33 mouse cellular contexts compared by ENCODE assay signal in genomic region chr5:92125446-92125845, GRCm38 (mm10).
"Had no signal": no experiment of that assay in that cellular context is flagged by ENCODE, and none has a peak within 500 bp of the region (broad histone marks: within the 10 kb centered on the region; RNA-seq: fewer than 3 reads in every experiment).

No protein-coding gene starts in this region.

- H3K36me3 ChIP-seq: heart, embryonic 15.5 days; intestine, embryonic 15.5 days; kidney, embryonic 15.5 days had no signal

- DNase-seq: heart, postnatal 10 days; heart, postnatal 14 days; heart, postnatal 36 days; heart, postnatal 4 days; kidney, adult 11 months; kidney, adult 18-20 months; kidney, adult 8-10 months; kidney, adult 9 months; kidney, postnatal 10 days; kidney, postnatal 14 days; kidney, postnatal 25 days; kidney, postnatal 36 days; kidney, postnatal 4 days; layer of hippocampus, adult 9-11 months; layer of hippocampus, postnatal 36 days had no signal

- ATAC-seq: hindbrain, embryonic 16.5 days; hindbrain, postnatal 0 days; inflammation-experienced regulatory T-cells, adult 6 months; intestine, embryonic 15.5 days; intestine, embryonic 16.5 days; intestine, postnatal 0 days had no signal

- H3K27me3 ChIP-seq: heart, embryonic 12.5 days; heart, embryonic 13.5 days; heart, embryonic 15.5 days; hindbrain, embryonic 12.5 days; hindbrain, embryonic 13.5 days; hindbrain, embryonic 15.5 days; intestine, embryonic 15.5 days; kidney, embryonic 15.5 days had no signal

- H3K27ac ChIP-seq: heart, embryonic 13.5 days; heart, embryonic 15.5 days; hindbrain, embryonic 10.5 days; hindbrain, embryonic 12.5 days; hindbrain, embryonic 13.5 days; hindbrain, embryonic 14.5 days; hindbrain, embryonic 15.5 days; hindbrain, postnatal 0 days; intestine, embryonic 15.5 days; kidney, embryonic 15.5 days; kidney, postnatal 0 days; layer of hippocampus, adult 2 months; left cerebral cortex, adult 2 months had no signal

- H3K4me3 ChIP-seq: heart, embryonic 12.5 days; heart, embryonic 13.5 days; heart, embryonic 15.5 days; hindbrain, embryonic 10.5 days; hindbrain, embryonic 12.5 days; hindbrain, embryonic 13.5 days; hindbrain, embryonic 15.5 days; intestine, embryonic 15.5 days; kidney, embryonic 15.5 days; layer of hippocampus, adult 2 months; left cerebral cortex, adult 2 months had no signal

- H3K9ac ChIP-seq: heart, embryonic 12.5 days; heart, embryonic 13.5 days; heart, embryonic 15.5 days; hindbrain, embryonic 12.5 days; hindbrain, embryonic 13.5 days; hindbrain, embryonic 14.5 days; hindbrain, embryonic 15.5 days; intestine, embryonic 15.5 days; kidney, embryonic 15.5 days had no signal

- H3K4me1 ChIP-seq: hindbrain, embryonic 15.5 days had no signal

- H3K9me3 ChIP-seq: heart, embryonic 15.5 days; hindbrain, embryonic 10.5 days; hindbrain, embryonic 12.5 days; hindbrain, embryonic 13.5 days; hindbrain, embryonic 15.5 days; intestine, embryonic 15.5 days; kidney, embryonic 15.5 days had no signal

- H3K4me2 ChIP-seq: heart, embryonic 12.5 days; heart, embryonic 13.5 days; heart, embryonic 15.5 days; hindbrain, embryonic 12.5 days; hindbrain, embryonic 13.5 days; hindbrain, embryonic 14.5 days; hindbrain, embryonic 15.5 days; intestine, embryonic 15.5 days; kidney, embryonic 15.5 days had no signal
